Mouse (Mus musculus) fibroblast of lung, adult 2 months (primary cell): ENCODE results near the gene Dip2c.

Source experiments
- DNase-seq: peaks from one replicate; pipeline ENCODE4 v3.0.0-alpha.2; 2011; ENCODE audit warnings: low read depth

Dip2c gene

DNA sequence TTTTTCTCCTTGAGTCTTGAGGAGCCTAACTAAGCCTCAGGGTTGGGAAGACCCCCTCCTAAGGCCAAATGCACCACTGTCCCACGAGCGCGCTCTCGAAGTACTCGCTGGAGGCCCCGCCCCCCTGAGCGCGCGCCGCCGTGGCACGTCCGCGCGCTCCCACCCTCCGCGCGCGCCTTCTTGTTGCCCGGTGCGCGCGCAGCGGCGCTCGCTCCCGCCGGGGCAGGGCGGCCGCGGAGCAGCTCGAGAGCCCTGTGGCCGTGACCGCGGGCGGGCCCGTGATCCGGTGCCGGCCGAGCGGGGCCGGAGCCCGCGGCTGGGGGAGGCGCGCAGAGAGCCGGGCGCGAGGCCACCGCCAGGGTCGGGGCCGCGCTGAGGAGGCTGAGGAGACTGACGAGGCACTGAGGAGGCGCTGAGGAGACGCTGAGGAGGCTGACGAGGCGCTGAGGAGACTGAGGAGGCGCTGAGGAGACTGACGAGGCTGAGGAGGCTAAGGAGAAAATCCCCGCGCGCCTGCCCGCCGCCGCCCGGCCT is at the start of gene Dip2c:
Gene Dip2c, plus strand, starts transcription at position 207 of the 534 bp plus-strand sequence.
- peak; percentile 73 for DNase-seq

DNA sequence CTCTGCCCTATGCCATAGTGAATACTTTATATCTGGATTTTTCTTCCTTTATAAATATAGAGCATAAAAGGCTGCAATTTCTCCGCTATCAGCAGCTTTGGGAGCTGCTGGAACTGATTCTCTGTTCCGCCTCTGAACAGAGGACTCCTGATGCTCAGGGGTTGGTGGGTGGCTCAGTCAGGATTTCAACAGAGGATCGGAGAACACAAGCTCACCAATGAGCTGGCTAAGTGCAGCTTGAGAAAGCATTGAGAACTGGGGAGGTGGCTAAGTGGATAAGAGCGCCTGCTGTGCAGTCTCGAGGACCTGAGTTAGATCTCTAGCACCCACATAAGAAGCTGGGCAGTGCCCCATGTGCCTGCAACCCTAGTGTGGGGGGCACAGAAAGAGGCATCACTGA is 49.2 kb upstream of the Dip2c start:
- no peak for DNase-seq

GRCm38 (mm10) chr13:9237495-9237894 is 38.8 kb upstream of the Dip2c start:
- DNase-seq: no peak

- DNase-seq: no peak
These were observed 37.2 kb upstream of the Dip2c start for GRCm38 (mm10) chr13:9239127-9239526.

- peak; percentile 9 for DNase-seq
These were observed 36.6 kb upstream of the Dip2c start for GRCm38 (mm10) chr13:9239631-9240236.

- DNase-seq: no peak
These were observed 14.6 kb upstream of the Dip2c start for GRCm38 (mm10) chr13:9261748-9262147.

DNA sequence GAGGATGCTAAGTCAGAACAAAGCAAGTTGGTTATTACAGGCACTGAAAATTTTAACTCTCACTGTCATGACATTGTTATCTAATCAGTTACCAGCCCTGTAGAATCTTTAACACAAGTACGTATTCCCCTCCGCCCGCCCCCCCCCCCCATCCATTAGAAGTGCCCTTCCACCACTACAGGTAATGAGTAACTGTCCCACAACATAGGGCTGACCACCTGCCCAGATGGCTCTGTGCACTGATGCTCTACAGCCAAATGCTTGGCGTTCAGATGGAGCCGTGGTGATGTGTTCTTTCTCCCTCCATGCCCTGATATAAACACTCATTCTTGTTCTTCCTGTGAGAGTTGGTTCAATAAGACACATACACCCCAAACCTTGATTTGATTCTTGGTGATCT is 10.8 kb upstream of the Dip2c start:
- DNase-seq: no peak

- DNase-seq: no peak
These were observed 710 bp downstream of the Dip2c start for GRCm38 (mm10) chr13:9276856-9277620.

GRCm38 (mm10) chr13:9277621-9277960 is 1.3 kb downstream of the Dip2c start:
- no peak for DNase-seq

DNA sequence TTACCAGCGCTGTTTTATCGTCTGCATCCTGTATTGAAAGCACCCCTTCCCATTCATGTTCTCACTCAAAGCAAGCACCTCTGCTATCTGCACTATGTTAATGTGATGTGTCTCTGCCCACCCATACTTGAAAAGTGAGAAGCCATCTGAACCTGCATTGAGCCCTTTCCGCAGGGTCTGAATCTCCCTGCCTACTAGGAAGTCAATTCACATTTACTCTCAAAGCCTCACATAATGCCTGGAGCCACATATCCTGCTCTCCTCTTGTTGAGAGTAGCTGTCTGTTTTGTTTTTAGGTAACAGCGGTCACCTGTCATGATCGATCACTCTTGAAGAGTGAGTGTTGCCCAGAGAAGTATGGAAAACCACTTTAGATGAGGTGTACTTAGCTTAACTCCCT is 2.3 kb downstream of the Dip2c start:
- no peak for DNase-seq

DNA sequence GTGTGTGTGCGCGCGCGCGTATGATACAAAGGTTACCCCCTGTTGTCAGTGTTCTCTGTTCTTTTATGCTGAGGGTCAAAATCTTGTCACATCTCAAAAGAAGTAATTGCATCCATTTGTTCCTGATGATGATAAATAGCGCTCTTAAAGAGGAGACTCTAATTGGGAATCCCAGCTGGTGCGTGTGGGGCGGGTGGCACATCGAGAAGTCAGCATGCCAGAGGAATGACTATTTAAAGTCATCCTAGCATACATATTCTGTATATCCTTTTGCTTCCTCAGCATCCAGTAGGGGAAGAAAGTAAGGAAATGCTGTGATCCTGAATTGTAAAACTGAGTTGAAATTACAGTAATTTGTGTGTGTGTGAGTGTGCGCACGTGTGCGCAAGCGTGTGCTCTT is 6.7 kb downstream of the Dip2c start:
- DNase-seq: no peak

DNA sequence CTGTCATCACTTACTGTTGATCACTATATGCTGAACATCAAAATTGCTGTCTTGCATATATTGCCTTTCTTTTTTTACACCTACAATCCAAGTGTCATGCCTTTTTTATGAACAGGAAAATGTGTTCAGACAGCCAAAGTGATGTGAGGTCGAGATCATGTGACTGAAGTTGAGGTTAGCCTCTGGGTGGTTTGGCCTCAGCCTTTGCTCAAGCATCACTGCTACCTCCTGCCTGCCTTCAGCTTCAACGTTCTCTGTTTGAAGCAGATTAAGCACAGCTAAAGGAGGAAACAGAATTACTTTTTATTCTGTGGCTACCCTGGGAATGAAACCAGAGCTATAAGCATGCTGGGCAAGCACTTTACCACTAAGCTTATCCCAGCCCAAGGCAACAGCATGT is 13.6 kb downstream of the Dip2c start:
- no peak for DNase-seq

DNA sequence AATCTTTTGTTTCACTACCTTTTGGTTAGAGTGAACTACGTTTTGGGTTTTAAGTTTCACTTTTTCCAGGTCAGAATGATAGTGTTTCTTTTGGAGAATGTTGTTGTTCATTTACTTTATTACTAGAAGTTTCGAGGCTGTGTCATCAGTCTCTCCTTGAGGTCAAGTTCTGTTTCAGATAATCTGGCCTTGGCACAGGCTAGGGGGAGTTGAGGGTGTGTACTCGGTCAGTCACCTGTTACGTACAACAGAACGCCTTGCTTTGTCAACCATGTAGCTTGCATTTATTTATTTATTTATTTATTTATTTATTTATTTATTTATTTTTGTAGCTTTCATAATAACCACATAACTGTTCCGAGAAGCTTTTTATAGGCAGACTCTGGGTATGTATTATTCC is 20.0 kb downstream of the Dip2c start:
- DNase-seq: no peak

DNA sequence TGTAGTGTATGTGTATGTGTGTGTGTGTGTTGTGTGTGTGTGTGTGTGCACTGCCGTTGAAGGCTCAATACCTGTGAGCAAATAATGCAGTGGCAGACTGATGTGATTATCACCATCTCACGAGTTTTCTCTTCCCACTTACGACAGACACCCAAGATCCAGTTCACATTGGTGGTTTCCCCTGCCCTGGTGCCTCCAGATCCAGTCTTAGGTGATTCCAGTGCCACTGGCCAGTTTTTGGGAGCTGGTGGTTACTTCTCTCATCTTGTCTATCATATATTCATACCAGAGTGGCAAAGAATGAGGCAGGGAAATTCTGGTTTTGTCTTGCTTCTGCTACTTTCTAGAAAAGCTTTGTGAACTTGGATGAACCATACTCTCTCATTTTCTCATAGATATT is 20.9 kb downstream of the Dip2c start:
- DNase-seq: no peak

DNA sequence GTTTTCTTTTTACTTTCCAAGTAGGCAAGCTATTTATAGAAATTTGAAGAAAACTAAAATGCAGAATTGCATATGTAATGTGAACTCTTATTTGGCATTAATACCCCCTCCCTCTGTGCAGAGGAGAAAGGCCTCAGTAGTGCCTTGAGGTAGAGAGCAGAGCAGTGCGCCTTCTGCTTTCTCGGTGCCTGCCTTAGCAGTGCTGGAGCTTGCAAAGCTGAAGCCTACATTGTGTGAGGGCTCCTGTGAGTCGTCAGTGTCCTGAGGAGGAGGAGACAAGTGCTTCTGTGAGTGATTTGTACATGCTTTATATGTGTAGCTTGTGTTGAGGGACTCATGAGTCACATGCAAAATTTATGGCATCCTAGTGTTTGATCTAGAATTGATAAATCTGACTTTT is 21.4 kb downstream of the Dip2c start:
- no peak for DNase-seq

DNA sequence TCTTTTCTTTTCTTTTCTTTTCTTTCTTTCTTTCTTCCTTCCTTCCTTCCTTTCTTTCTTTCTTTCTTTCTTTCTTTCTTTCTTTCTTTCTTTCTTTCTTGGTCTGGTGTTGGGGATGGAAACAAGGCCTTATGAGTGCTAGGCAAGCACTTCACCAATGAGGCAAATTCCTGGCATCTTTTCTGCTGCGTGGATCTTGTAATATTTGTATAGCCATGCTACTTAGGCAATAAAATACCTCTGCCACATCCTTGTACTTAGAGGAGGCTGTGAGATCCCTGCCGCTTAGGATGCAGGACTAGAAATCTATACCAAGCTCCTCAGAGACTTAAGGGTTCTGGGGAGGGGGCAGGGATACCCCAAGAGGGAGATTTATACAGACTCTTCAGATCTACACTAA is 23.3 kb downstream of the Dip2c start:
- DNase-seq: no peak

DNA sequence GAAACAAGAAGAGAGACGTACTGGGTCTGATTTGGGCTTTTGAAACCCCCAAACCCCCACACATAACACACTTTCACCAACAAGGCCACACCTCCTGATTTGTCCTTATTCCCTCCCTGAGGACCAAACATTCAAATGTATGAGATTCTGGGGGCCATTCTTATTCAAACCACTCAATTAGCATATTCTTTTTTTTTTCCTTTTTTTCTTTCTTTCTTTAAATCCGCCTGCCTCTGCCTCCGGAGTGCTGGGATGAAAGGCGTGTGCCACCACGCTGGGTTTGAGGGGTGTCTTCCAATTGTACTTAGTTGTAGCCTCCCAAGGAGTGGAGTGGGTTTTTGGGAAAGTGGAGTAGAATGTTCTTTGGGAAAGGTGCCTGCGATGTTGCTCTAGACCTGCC is 32.5 kb downstream of the Dip2c start:
- no peak for DNase-seq

DNA sequence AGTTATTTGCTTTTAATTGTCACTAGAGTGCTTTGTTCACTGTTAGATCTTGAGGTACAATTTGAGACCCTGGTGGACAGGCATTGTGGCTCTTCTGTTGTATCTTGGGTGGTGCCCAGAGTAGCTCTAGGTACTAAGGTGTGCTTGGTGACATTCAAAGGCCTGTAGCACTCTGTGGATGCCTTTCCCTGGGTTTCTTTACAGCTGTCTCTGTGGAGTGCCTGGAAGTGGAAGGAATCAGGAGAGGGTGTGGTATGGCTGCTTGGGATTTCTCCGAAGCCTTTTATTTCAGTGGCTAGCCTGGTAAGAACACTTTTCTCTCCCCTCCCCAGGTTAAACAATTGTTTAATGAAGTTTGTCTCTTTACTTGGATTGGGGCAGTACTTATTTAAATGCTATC is 34.5 kb downstream of the Dip2c start:
- DNase-seq: no peak

- DNase-seq: no peak
These were observed 36.6 kb downstream of the Dip2c start for GRCm38 (mm10) chr13:9312916-9313315.

DNA sequence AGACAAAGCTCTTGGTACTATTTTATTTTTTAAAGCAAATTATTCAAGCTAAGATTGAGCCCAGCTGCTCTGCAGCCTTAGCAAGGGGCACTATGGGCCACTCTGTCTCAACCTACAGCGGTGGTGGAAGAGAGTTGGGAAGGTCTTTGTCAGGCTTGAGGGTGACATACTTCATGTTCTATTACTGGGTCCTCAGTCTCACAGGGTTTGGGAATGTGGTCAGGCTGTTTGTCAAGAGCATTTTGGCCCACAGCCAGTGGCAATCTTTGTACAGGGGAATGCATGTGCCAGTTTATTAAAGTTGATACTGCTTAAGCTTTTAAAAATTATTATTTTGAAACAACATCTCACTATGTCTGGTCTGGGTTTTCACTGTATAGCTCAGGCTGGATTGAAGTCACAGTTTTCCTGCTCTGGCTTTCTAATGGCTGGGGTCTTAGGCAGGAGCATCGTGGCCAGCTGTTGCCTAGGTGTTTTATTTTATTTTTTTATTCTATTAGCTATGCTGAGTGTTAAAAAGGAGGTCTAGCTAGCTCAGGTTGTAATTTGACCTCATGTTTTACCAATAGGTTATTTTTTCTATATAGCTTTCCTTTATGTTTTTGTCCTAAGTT is 37.9 kb downstream of the Dip2c start:
- DNase-seq: no peak

GRCm38 (mm10) chr13:9314713-9315112 is 38.4 kb downstream of the Dip2c start:
- no peak for DNase-seq

- no peak for DNase-seq
These were observed 43.4 kb downstream of the Dip2c start for GRCm38 (mm10) chr13:9319745-9320144.

- peak; percentile 38 for DNase-seq
These were observed 48.9 kb downstream of the Dip2c start for GRCm38 (mm10) chr13:9325262-9325661.
